Mouse (Mus musculus) C2C12 (cell line): ENCODE results near the gene Gm12248. TPM values are rescaled to one million over a fixed set of nuclear protein-coding genes. Genes with fewer than 3 reads are reported as not detected.

Source experiments
- H3K27me3 ChIP-seq: one replicate; pipeline ENCODE4 v1.6.1; 2011; ENCODE audit not compliant: control insufficient read depth, insufficient read depth, insufficient read length
- H3K36me3 ChIP-seq: one replicate; pipeline ENCODE4 v1.6.1; 2011; ENCODE audit not compliant: control insufficient read depth, insufficient read depth
- H3K4me3 ChIP-seq: one replicate; pipeline ENCODE4 v1.5.1; 2011; ENCODE audit warnings: mild to moderate bottlenecking, control low read depth; ENCODE audit not compliant: poor library complexity, insufficient read depth, severe bottlenecking
- H3K79me2 ChIP-seq: one replicate; pipeline ENCODE4 v1.6.1; 2011; ENCODE audit not compliant: control insufficient read depth, insufficient read depth
- H3K79me3 ChIP-seq: one replicate; pipeline ENCODE4 v1.6.1; 2011; ENCODE audit warnings: low read depth, control low read depth
- H3ac ChIP-seq: one replicate; pipeline ENCODE3; 2011; ENCODE audit warnings: low read depth; ENCODE audit not compliant: control insufficient read depth, insufficient read length
- CEBPB ChIP-seq: IDR thresholded peaks from one replicate; pipeline ENCODE4 v1.6.1; 2011; ENCODE audit warnings: low read depth, mild to moderate bottlenecking, control low read depth, moderate library complexity
- CTCF ChIP-seq: IDR thresholded peaks from one replicate; pipeline ENCODE4 v1.5.1; 2011; ENCODE audit not compliant: control insufficient read depth, insufficient read depth, insufficient read length
- FOSL1 ChIP-seq: IDR thresholded peaks from one replicate; pipeline ENCODE4 v1.8.0; 2011; ENCODE audit warnings: mild to moderate bottlenecking, low read length; ENCODE audit not compliant: poor library complexity, insufficient read depth, severe bottlenecking
- MAX ChIP-seq: IDR thresholded peaks from one replicate; pipeline ENCODE4 v1.6.1; 2011; ENCODE audit warnings: mild to moderate bottlenecking, control low read depth
- MYOD1 ChIP-seq: IDR thresholded peaks from one replicate; pipeline ENCODE4 v1.6.1; 2011; ENCODE audit warnings: low read depth; ENCODE audit not compliant: control insufficient read depth, insufficient read length
- MYOG ChIP-seq: IDR thresholded peaks from one replicate; pipeline ENCODE4 v1.6.1; 2011; ENCODE audit not compliant: control insufficient read depth, insufficient read length; ENCODE audit errors: extremely low read depth
- USF1 ChIP-seq: IDR thresholded peaks from one replicate; pipeline ENCODE4 v1.6.1; 2011; ENCODE audit warnings: low read depth, mild to moderate bottlenecking, control low read depth, moderate library complexity
- polyA plus RNA-seq: library from polyadenylated mRNA; unstranded; fragments of >200 nt; fragmentation: generic; extraction: Trizol; gene quantifications from one replicate; pipeline ENCODE4 v1.2.1, GENCODE M21; 2012; ENCODE audit warnings: missing spikeins

Gm12248 gene
- polyA plus RNA-seq, 1 experiment = 0.04 TPM

- Histone ChIP-seq H3K4me3 (no peak overlapping the region), H3K79me3 (peaks cover 2% of the 10 kb centered on the region), H3K79me2 (no peaks in the 10 kb centered on the region), H3K27me3 (no peaks in the 10 kb centered on the region), H3K36me3 (peaks cover 78% of the 10 kb centered on the region), H3ac (no peak overlapping the region)
- no peak for TF ChIP-seq FOSL1
- TF ChIP-seq CTCF = no peak
- no peak for TF ChIP-seq CEBPB
- no peak for TF ChIP-seq USF1
- no peak for TF ChIP-seq MYOG
- no peak for TF ChIP-seq MYOD1
- no peak for TF ChIP-seq MAX
These were observed 28.4 kb upstream of the Gm12248 start for GRCm38 (mm10) chr11:58121351-58121750.

GRCm38 (mm10) chr11:58120655-58121054 lies 27.7 kb upstream of the Gm12248 start:
- Histone ChIP-seq H3ac (no peak overlapping the region), H3K4me3 (no peak overlapping the region), H3K27me3 (no peaks in the 10 kb centered on the region), H3K36me3 (peaks cover 72% of the 10 kb centered on the region), H3K79me2 (no peaks in the 10 kb centered on the region), H3K79me3 (peaks cover 2% of the 10 kb centered on the region)
- TF ChIP-seq MYOD1 (no peak), MYOG (no peak), MAX (no peak), CEBPB (no peak), USF1 (no peak), CTCF (no peak), FOSL1 (no peak)

GRCm38 (mm10) chr11:58117044-58117652 lies 24.2 kb upstream of the Gm12248 start:
- H3K79me2 ChIP-seq = no peaks in the 10 kb centered on the region
- no peak overlapping the region for H3ac ChIP-seq
- H3K36me3 ChIP-seq = peaks cover 66% of the 10 kb centered on the region
- TF ChIP-seq USF1 = no peak
- TF ChIP-seq CTCF = no peak
- TF ChIP-seq MYOG = no peak
- no peak for TF ChIP-seq MYOD1
- no peak for TF ChIP-seq FOSL1
- no peak for TF ChIP-seq MAX
- no peaks in the 10 kb centered on the region for H3K27me3 ChIP-seq
- H3K79me3 ChIP-seq = peaks cover 2% of the 10 kb centered on the region
- H3K4me3 ChIP-seq = no peak overlapping the region

- peaks cover 2% of the 10 kb centered on the region for H3K79me3 ChIP-seq
These were observed 23.6 kb upstream of the Gm12248 start for GRCm38 (mm10) chr11:58116560-58116959.

GRCm38 (mm10) chr11:58107664-58108337 lies 14.9 kb upstream of the Gm12248 start:
- Histone ChIP-seq H3K79me3 (peaks cover 54% of the 10 kb centered on the region), H3K4me3 (no peak overlapping the region), H3ac (no peak overlapping the region), H3K36me3 (peaks cover 31% of the 10 kb centered on the region), H3K79me2 (peaks cover 65% of the 10 kb centered on the region), H3K27me3 (no peaks in the 10 kb centered on the region)
- TF ChIP-seq MYOG = no peak
- TF ChIP-seq CTCF = no peak
- TF ChIP-seq MAX = no peak
- no peak for TF ChIP-seq FOSL1
- TF ChIP-seq USF1 = no peak
- TF ChIP-seq MYOD1 = no peak
- no peak for TF ChIP-seq CEBPB

More at GRCm38 (mm10) chr11:58116560-58116959, 23.6 kb upstream of the Gm12248 start:
- no peak overlapping the region for H3K4me3 ChIP-seq
- peaks cover 70% of the 10 kb centered on the region for H3K36me3 ChIP-seq
- no peaks in the 10 kb centered on the region for H3K79me2 ChIP-seq
- no peak overlapping the region for H3ac ChIP-seq
- no peaks in the 10 kb centered on the region for H3K27me3 ChIP-seq
- no peak for TF ChIP-seq MAX
- no peak for TF ChIP-seq CTCF
- no peak for TF ChIP-seq FOSL1
- no peak for TF ChIP-seq MYOG
- TF ChIP-seq MYOD1 = no peak
- no peak for TF ChIP-seq CEBPB
- no peak for TF ChIP-seq USF1

- no peak overlapping the region for H3K4me3 ChIP-seq
- H3K79me2 ChIP-seq = peaks cover 65% of the 10 kb centered on the region
- peaks cover 29% of the 10 kb centered on the region for H3K36me3 ChIP-seq
- peaks cover 54% of the 10 kb centered on the region for H3K79me3 ChIP-seq
- no peaks in the 10 kb centered on the region for H3K27me3 ChIP-seq
- TF ChIP-seq MAX = no peak
- no peak for TF ChIP-seq MYOG
- TF ChIP-seq CTCF = no peak
- TF ChIP-seq MYOD1 = no peak
- TF ChIP-seq USF1 = no peak
- TF ChIP-seq CEBPB = no peak
- H3ac ChIP-seq = no peak overlapping the region
These were observed 14.1 kb upstream of the Gm12248 start for GRCm38 (mm10) chr11:58107009-58107408.
